Mouse (Mus musculus): Measurements from ENCODE around the gene Ank. TPM values are rescaled to one million over a fixed set of nuclear protein-coding genes. Genes with fewer than 3 reads are reported as not detected.

Ank gene
- polyA plus RNA-seq (2015; fragmentation: Nextera tagmentation; extraction: Ambion mirVana): 16.2 and 20.3 TPM in 2 replicates

- peak within 1 kb of the TSS; percentile 82 for H3K27ac ChIP-seq (replicated peaks)
- H3K36me3 ChIP-seq (ENCODE audit: control insufficient read depth, insufficient read depth, low read length): no peaks in the 10 kb centered on the region
- peak within 1 kb of the TSS; percentile 87 for H3K4me2 ChIP-seq (replicated peaks; ENCODE audit: low read depth)
- no peaks in the 10 kb centered on the region; the same call in 1 of the 2 replicates for H3K4me1 ChIP-seq (replicated peaks; ENCODE audit: control insufficient read depth, insufficient read depth)
- TF ChIP-seq CTCF (IDR thresholded peaks at IDR 0.05; ENCODE audit: low read depth) (peak; percentile 44; the same call in 1 of the 2 replicates), EP300 (optimal IDR thresholded peaks at IDR 0.05) (no peak)
- H3K4me3 ChIP-seq (ENCODE audit: low read depth, low read length): peak within 1 kb of the TSS; percentile 72
- no peaks in the 10 kb centered on the region for H3K27me3 ChIP-seq (ENCODE audit: control insufficient read depth, insufficient read depth, low read length)
- under 1% methylated on average over 82 of the region's 120 CpGs for WGBS
- peak; percentile 78 for DNase-seq (ENCODE audit: low spot score)
- peak within 1 kb of the TSS; percentile 75 for H3K9ac ChIP-seq (ENCODE audit: low read length)
- H3K9me3 ChIP-seq (ENCODE audit: control insufficient read depth, low read length): no peaks in the 10 kb centered on the region
- peak; percentile 90 for ATAC-seq (ENCODE audit: low FRiP score, low TSS enrichment)
Measured at GRCm38 (mm10) chr15:27466131-27467080, at the start of gene Ank. Gene Ank, plus strand, starts transcription at chr15:27466677.

GRCm38 (mm10) chr15:27418566-27419331, 47.7 kb upstream of the Ank start:
- no peaks in the 10 kb centered on the region for H3K9me3 ChIP-seq (ENCODE audit: control insufficient read depth, low read length)
- H3K4me2 ChIP-seq (replicated peaks; ENCODE audit: low read depth): no peak overlapping the region
- WGBS: 60% methylated on average over 3 of the region's 3 CpGs
- no peak for TF ChIP-seq CTCF (IDR thresholded peaks at IDR 0.05; ENCODE audit: low read depth)
- TF ChIP-seq EP300 (optimal IDR thresholded peaks at IDR 0.05): peak; percentile 73
- H3K9ac ChIP-seq (ENCODE audit: low read length): no peak overlapping the region
- no peaks in the 10 kb centered on the region for H3K36me3 ChIP-seq (ENCODE audit: control insufficient read depth, insufficient read depth, low read length)
- H3K4me3 ChIP-seq (ENCODE audit: low read depth, low read length): no peak overlapping the region
- DNase-seq (ENCODE audit: low spot score) (no peak), ATAC-seq (ENCODE audit: low FRiP score, low TSS enrichment) (peak; percentile 83)
- H3K4me1 ChIP-seq (replicated peaks; ENCODE audit: control insufficient read depth, insufficient read depth): no peaks in the 10 kb centered on the region; the same call in 1 of the 2 replicates
- H3K27me3 ChIP-seq (ENCODE audit: control insufficient read depth, insufficient read depth, low read length): no peaks in the 10 kb centered on the region
- H3K27ac ChIP-seq (replicated peaks): no peak overlapping the region

- 89% methylated on average over 6 of the region's 6 CpGs for WGBS
- ATAC-seq (ENCODE audit: low FRiP score, low TSS enrichment): no peak
- Histone ChIP-seq H3K27me3 (ENCODE audit: control insufficient read depth, insufficient read depth, low read length) (no peaks in the 10 kb centered on the region), H3K9ac (ENCODE audit: low read length) (no peak overlapping the region), H3K9me3 (ENCODE audit: control insufficient read depth, low read length) (no peaks in the 10 kb centered on the region), H3K27ac (replicated peaks) (no peak overlapping the region), H3K4me1 (replicated peaks; ENCODE audit: control insufficient read depth, insufficient read depth) (no peaks in the 10 kb centered on the region; the same call in 1 of the 2 replicates), H3K4me2 (replicated peaks; ENCODE audit: low read depth) (no peak overlapping the region), H3K36me3 (ENCODE audit: control insufficient read depth, insufficient read depth, low read length) (no peaks in the 10 kb centered on the region), H3K4me3 (ENCODE audit: low read depth, low read length) (no peak overlapping the region)
- TF ChIP-seq EP300 (optimal IDR thresholded peaks at IDR 0.05) (no peak), CTCF (IDR thresholded peaks at IDR 0.05; ENCODE audit: low read depth) (no peak)
- no peak for DNase-seq (ENCODE audit: low spot score)
Measured at GRCm38 (mm10) chr15:27421531-27421930, 44.9 kb upstream of the Ank start.

- H3K4me3 ChIP-seq (ENCODE audit: low read depth, low read length): no peak overlapping the region
- no peak overlapping the region for H3K27ac ChIP-seq (replicated peaks)
- no peaks in the 10 kb centered on the region for H3K4me1 ChIP-seq (replicated peaks; ENCODE audit: control insufficient read depth, insufficient read depth)
- no peaks in the 10 kb centered on the region for H3K9me3 ChIP-seq (ENCODE audit: control insufficient read depth, low read length)
- no peak overlapping the region for H3K9ac ChIP-seq (ENCODE audit: low read length)
- H3K27me3 ChIP-seq (ENCODE audit: control insufficient read depth, insufficient read depth, low read length): no peaks in the 10 kb centered on the region
- ATAC-seq (ENCODE audit: low FRiP score, low TSS enrichment): no peak
- WGBS: 75% methylated on average over 3 of the region's 3 CpGs
- no peak for TF ChIP-seq EP300 (optimal IDR thresholded peaks at IDR 0.05)
- H3K36me3 ChIP-seq (ENCODE audit: control insufficient read depth, insufficient read depth, low read length): no peaks in the 10 kb centered on the region
- H3K4me2 ChIP-seq (replicated peaks; ENCODE audit: low read depth): no peak overlapping the region
- DNase-seq (ENCODE audit: low spot score): no peak
Measured at GRCm38 (mm10) chr15:27427581-27427980, 38.9 kb upstream of the Ank start.

GRCm38 (mm10) chr15:27430241-27430640, 36.2 kb upstream of the Ank start:
- ATAC-seq (ENCODE audit: low FRiP score, low TSS enrichment): no peak
- no peak for TF ChIP-seq EP300 (optimal IDR thresholded peaks at IDR 0.05)
- TF ChIP-seq CTCF (IDR thresholded peaks at IDR 0.05; ENCODE audit: low read depth): no peak
- 96% methylated on average over 1 of the region's 1 CpGs for WGBS

More at GRCm38 (mm10) chr15:27430241-27430640, 36.2 kb upstream of the Ank start:
- Histone ChIP-seq H3K4me3 (ENCODE audit: low read depth, low read length) (no peak overlapping the region), H3K27ac (replicated peaks) (no peak overlapping the region), H3K36me3 (ENCODE audit: control insufficient read depth, insufficient read depth, low read length) (no peaks in the 10 kb centered on the region), H3K9me3 (ENCODE audit: control insufficient read depth, low read length) (no peaks in the 10 kb centered on the region), H3K4me2 (replicated peaks; ENCODE audit: low read depth) (no peak overlapping the region), H3K9ac (ENCODE audit: low read length) (no peak overlapping the region), H3K27me3 (ENCODE audit: control insufficient read depth, insufficient read depth, low read length) (no peaks in the 10 kb centered on the region), H3K4me1 (replicated peaks; ENCODE audit: control insufficient read depth, insufficient read depth) (no peaks in the 10 kb centered on the region)
- no peak for DNase-seq (ENCODE audit: low spot score)
